Mouse (Mus musculus) thymus, postnatal 36 days (tissue): ENCODE data around the gene Ube2v1.
"Not testable (repeated sequence)": the region's sequence is repeated elsewhere in the genome, so short reads cannot be mapped to it uniquely, and the experiment has no call there.

Experiments used
- DNase-seq, 2 experiments: peaks; one replicate each; pipeline ENCODE4 v3.0.0; 2022; ENCODE audit warnings: mixed read lengths in 2 of 2

Ube2v1 gene

GRCm38 (mm10) chr2:167622352-167622751, 9.5 kb downstream of the Ube2v1 start:
- DNase-seq: no peak

GRCm38 (mm10) chr2:167621255-167622087, 10.4 kb downstream of the Ube2v1 start:
- no peak for DNase-seq

DNA sequence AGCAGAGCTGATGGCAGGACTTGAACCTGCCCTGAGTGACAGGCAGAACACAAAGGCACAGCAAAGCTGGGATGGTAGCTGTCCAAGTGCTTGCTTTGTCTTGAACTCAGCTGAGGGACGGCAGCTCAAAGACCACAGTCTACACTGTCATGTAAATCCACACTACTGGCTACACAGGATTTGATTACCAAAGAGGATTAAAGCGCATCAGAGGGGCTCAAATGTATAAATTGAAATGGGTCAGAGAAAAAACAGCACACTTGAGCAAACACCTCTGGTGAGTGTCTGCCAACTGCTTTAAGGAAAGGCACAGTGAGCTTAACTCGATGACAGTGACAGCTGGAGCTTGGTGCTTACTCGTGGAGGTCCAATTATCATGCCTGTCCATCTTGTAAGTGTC, 14.4 kb downstream of the Ube2v1 start:
- no peak for DNase-seq

DNA sequence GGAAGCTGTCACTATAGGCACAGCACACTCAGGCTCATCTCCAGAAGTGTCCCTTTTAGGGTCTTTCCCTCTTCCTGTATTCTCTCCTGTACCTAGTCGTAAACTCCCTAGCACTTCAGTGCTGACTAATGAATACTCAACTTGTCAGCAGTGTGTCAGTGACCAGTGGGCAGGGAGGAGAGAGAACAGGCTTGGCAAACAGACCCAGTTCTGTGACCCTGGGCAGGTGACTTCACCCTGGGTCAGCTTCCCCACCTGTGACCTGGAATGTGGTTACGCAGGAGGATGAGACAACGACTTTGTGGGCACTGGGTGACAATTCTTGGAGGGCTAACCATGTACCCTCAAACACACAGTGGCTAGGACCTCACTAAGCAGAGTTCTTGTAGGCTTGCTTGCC, 14.9 kb downstream of the Ube2v1 start:
- DNase-seq: no peak

DNA sequence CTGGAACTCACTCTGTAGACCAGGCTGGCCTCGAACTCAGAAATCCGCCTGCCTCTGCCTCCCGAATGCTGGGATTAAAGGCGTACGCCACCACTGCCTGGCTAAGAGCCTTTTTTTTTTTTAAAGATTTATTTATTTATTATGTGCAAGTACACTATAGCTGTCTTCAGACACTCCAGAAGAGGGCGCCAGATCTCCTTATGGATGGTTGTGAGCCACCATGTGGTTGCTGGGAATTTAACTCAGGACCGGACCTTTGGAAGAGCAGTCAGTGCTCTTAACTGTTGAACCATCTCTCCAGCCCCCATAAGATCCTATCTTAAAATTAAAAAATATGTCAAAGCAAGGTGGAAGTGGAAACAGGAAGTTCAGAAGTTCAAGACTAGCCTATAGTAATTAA, 18.6 kb downstream of the Ube2v1 start:
- not testable (repeated sequence) for DNase-seq

- DNase-seq: no peak
Observed at GRCm38 (mm10) chr2:167612122-167612521, 19.8 kb downstream of the Ube2v1 start.

- no peak for DNase-seq
Observed at GRCm38 (mm10) chr2:167611287-167611686, 20.6 kb downstream of the Ube2v1 start.

DNA sequence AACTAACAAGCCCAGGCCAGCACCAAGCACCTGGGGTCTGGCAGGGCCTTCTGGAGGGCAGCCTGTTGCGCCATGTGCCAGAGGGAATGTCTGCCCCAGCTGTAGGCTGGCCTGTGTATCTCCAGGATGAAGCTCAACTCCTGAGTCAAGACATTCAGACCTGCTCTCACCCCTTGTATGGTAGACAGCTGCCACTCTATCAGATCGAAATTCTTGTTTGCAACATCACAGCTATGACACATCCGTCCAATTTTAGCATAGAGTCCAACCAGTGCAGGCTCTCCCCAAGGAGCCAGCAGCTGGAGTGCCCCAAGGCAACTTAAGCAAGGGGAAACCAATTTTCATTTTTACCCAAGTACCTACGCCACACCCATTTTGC, 25.2 kb downstream of the Ube2v1 start:
- no peak for DNase-seq

- DNase-seq: no peak
Observed at GRCm38 (mm10) chr2:167605817-167606744, 25.8 kb downstream of the Ube2v1 start.

DNA sequence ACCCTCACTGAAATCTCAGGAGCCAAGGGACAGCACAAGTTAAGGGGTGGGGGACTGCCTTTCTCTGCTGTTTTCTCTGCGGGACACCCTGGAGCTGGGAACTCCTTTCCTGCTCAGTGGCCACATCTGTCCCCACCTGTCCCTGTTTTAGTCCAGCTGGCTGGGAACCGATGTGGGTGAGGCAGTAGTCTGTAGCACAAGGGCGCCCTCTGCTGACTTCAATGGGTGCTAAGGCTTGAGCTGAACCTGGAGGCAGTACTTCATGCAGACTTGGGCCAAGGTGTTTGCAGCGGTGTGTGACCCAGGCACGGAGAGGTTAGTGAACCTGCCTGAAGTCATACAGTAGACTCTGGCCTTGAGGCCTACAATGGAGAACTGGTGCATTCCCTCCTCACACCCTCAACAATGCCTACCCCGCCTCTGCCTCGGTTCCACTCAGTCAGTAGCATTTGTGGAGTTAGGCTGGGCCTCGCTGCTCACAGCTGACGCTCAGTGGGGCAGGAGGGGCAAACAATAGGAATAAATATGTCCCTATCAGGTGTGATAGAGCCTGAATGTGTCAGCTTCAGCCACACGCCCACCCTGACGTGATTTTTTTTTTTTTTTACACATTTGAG, 26.6 kb downstream of the Ube2v1 start:
- peak; percentile 82 to 87 for DNase-seq

GRCm38 (mm10) chr2:167602978-167603377, 28.9 kb downstream of the Ube2v1 start:
- DNase-seq: no peak

- no peak for DNase-seq
Observed at GRCm38 (mm10) chr2:167602364-167602763, 29.5 kb downstream of the Ube2v1 start.

- DNase-seq: no peak
Observed at GRCm38 (mm10) chr2:167600481-167600995, 31.4 kb downstream of the Ube2v1 start.

DNA sequence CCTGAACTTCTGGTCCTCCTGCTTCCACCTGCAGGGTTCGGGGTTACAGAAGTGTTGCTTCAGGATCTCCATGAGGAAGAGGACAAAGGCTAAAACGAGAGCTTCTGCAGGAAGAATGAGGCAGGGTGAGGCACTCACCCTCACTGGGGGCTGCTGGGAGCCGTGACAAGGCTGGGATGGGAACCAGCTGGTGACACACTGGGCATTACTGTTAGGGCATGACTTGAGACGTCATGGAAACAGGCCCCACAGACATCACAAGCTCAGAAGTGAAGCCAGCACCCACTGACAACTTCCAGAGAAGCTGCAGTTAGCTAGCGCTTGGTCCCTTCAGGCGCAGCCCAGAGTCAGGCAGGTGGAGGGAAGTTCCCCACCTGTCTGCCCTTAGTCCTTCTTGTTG, 32.0 kb downstream of the Ube2v1 start:
- no peak for DNase-seq

DNA sequence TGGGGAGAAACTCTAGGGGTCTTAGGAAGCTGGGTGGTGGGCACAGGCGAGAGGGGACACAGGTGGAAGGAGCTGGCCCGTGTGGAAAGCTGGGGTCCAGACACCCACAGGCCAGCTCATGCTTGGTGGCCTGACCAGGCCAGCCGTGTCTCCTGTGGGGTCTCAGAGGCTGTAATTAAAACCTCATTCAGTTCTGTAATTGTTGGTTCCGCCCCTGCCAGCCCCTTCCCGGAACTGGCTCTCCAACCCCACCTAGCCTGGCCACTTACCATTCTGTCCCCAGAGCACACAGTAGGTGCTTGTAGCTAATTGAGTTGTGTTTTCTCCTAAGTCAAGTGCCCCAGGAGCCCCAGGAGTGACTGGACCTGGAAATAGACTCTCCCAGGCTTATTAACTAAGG, 32.7 kb downstream of the Ube2v1 start:
- DNase-seq: no peak

- no peak for DNase-seq
Observed at GRCm38 (mm10) chr2:167597492-167598186, 34.3 kb downstream of the Ube2v1 start.

GRCm38 (mm10) chr2:167596726-167597491, 35.0 kb downstream of the Ube2v1 start:
- DNase-seq: no peak

DNA sequence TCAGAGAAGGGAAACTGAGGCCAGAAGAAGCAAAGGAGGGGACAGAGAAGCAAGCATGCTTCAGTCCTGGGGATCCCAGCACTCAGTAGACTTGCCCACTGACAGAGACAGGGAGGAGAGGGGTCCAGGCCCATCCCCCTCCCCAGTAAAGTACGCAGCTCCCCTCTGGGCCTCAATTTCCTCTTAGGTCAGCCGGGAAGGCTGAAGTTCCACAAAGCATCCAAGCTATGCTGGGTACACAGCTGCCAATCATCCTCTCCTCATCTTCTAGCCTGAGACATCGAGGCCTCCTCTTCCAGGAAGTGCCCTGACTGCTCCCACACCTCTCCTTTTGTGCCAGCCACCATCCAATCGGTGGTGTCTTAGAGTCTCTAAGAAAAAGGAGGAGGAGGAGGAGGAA, 35.6 kb downstream of the Ube2v1 start:
- DNase-seq: no peak

- no peak for DNase-seq
Observed at GRCm38 (mm10) chr2:167595761-167596171, 36.1 kb downstream of the Ube2v1 start.

GRCm38 (mm10) chr2:167594444-167594934, 37.4 kb downstream of the Ube2v1 start:
- no peak for DNase-seq

DNA sequence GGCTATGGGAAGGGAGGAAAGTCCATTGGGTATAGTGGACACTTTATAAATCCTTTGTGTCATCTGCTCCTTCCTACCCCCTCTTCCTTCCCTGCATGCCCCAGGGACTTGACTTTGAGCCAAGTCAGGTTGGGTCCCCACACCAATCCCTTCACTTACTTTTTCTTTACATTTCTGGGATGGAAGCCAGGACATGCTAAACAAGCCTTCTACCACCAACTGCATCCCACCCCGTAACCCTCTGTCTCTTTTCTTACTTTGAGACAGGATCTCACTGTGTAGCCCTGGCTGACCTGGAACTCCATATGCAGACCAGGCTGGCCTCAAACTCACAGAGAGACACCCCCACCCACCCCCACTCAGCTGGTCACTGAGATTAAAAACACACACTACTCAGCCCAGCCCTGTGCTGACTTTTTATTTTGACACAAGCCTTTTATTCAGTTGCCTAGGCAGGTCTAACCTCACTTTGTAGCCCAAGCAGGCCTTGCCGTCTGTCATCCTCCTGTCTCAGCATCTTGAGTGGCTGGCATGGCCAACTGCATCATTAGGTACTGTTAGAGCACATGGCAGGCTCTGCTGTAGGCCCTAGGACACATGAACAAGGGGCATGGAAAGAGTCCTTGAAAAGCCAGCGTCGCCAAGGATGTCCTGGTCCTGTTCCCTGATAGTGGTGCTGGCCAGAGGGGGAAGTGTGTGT, 38.2 kb downstream of the Ube2v1 start:
- DNase-seq: no peak
